Mouse (Mus musculus) olfactory bulb, adult 2 months (tissue): ENCODE results near the gene Clk2.

Experiments
- CTCF ChIP-seq: fragments of 200-500 bp; IDR thresholded peaks from 2 replicates; pipeline ENCODE4 v1.5.1; 2012; ENCODE audit warnings: low read depth, mild to moderate bottlenecking, low read length, moderate library complexity; ENCODE audit not compliant: insufficient read depth
- POLR2A ChIP-seq: fragments of 200-500 bp; IDR thresholded peaks from 2 replicates; pipeline ENCODE4 v1.6.1; 2012; ENCODE audit warnings: mild to moderate bottlenecking, low read depth, low read length, moderate library complexity; ENCODE audit not compliant: insufficient read depth

DNA sequence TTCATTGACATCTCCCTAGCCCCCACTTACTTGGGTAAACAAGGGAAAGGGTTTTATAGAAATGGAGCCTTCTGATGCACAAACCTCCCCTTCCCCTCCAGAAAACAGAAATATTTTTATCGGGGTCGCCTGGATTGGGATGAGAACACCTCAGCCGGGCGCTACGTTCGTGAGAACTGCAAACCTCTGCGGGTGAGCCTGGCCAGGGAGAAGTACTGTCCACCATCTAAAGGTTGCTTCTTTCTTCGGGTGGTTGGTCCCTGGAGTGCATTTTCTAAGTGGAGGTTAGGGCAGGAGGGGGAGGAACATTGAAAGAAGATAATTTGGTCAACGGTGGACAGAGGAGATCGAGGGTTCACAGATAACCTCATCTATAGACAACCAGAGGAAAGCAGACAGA lies 10.9 kb downstream of the Clk2 start:
- no peak for TF ChIP-seq CTCF
- no peak for TF ChIP-seq POLR2A
